Mouse (Mus musculus) gastrocnemius, postnatal 4 days (tissue): ENCODE results near the gene Ttc8. TPM values are rescaled to one million over a fixed set of nuclear protein-coding genes. Genes with fewer than 3 reads are reported as not detected.
A peak's percentile ranks its signal among the peaks of the same experiment; 100 is the strongest.

ENCODE experiments used
- DNase-seq, 2 experiments: peaks; one replicate each; pipeline ENCODE4 v3.0.0; 2021 to 2022; ENCODE audit warnings: low spot score in 2 of 2, mixed read lengths in 2 of 2
- total RNA-seq, 2 experiments: library from RNA; stranded (reverse); gene quantifications; 2 replicates each; pipeline ENCODE4 v1.2.3; 2021

The Ttc8 gene
- total RNA-seq, 2 experiments from 2014 or later, result 20.3 to 20.6 TPM

DNA sequence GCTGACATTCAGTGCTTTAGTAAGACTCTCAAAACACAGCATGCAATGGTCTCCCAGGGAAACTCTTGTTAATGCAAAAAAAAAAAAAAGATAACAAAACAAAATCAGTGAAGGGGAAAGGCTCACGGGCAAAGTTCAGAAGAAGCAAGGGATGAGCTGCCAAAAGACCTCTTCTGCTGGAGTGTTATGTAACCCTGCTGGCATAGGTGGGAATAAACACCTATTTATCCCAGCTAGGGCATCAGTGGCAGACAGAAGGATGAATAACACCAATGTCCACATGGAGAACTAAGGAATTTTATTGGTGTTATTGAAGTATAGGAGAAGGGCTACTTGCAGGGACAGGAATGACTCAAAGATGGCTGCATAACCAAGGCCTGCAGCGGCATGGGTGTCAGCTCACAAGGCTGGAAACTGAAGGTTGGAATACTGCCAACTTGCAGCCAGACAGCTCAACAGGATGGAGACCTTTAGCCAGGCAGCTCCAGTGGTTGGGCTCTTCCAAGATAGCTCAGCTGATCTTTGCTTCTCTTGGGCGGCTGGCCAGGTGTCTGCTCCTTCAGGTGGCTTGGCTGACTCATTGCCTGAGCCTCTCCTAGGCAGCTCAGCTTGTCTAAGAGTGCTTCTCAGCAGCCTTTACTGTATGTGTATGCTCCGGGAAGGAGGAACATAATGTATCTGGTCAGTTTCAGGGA, 45.2 kb downstream of the Ttc8 start:
- peak in 1 of 2 experiments; percentile 24 for DNase-seq

DNA sequence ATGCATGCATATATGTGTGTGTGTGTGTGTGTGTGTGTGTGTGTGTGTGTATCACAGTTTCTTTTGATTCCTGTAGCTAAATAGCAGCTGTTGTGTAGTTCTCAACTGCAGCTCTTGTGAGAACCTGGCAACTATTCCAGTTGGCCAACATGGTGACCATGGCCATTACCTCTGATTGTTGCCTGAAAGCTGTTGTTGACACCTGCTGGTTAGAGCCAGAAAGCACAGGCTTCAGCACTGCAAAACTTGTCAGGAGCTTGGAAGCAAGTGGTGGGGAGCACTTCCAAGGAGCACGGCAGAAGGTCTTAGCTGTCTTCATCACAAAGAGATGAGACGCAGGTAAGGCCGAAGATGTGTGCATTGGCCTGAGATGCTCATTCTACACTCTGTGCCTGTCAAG, 51.9 kb downstream of the Ttc8 start:
- DNase-seq, result no peak

DNA sequence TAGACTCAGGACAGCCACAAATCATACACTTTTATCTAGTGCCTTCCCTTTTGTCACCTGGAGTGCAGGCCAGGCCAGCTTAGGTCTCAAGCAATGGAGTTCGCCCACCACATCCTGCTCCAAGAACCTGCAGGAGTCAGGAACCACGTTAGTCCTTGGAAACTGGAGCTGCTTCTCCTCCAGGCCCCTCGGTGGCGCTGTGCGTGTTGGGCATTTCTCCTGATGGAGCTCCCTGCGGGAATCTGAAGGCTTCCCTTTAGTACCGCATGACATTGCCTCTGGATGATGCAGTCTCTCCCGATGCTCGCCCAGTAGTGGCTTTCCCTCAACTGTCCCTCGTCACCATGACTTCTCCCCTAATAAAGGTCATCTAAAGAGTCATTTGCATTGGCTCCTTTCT, 53.1 kb downstream of the Ttc8 start:
- DNase-seq, result no peak

DNA sequence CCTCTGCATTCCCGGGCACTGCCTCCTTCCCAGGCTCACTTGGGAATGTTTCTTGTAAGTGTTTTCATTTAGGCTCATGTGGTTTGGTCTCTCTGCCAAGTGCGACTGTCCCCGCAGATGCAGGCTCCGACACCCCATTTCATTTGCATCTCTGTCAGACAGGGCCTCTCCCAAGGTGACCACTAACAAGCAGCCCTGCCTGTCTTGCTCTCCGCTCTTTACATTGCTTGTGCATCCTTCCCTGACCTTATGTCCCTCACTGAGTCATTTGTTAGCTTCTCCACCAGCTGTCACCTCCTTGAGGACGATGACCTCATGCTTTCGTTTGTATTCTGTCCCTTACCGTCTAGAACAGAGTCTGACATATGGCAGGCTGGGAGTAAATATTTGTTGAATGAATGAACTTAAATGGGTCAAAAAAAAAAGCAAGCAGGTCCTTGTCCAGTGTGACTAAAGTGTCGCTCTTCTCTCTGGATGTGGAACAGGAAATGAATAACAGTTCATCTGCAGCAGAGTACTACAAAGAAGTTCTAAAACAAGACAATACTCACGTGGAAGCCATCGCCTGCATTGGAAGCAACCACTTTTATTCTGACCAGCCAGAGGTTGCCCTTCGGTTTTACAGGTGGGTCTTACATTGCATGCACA, 53.9 kb downstream of the Ttc8 start:
- DNase-seq, result no peak

DNA sequence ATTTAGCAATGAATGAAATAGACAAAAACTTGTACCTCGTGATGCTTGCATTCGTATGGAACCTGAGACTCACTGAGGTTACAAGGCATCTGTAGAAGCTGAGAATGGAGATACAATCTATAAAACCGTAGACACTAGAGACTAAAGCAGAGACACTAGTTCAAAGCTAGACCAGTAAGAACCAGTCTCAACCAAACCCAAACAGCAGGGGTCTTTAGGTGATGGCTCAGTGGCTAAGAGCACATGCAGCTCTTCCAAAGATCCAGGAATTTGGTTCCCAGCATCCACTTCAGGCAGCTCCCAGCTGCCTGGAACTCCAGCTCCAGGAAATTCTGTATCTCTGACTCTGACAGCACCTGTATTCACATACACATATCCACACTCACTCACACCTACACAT, 60.7 kb downstream of the Ttc8 start:
- no peak for DNase-seq

DNA sequence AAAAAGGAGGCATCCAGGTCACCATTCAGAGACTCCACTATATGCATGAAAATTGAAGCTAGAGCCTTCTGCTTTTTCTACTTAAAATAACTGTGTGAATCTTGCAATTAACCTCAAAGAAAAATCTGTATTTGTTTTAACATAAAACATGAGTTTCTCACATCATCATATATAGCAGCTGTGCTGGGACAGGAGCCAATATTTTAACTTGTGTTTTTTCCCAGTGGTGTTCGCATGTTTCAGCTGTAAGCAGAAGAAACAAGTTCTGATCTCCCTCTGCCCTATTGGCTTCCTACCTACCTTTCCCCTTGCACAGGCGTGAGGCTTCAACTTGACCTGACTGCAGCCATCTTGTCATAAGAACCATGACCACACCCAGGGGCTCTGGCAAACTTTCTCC, 64.4 kb downstream of the Ttc8 start:
- DNase-seq, result no peak

DNA sequence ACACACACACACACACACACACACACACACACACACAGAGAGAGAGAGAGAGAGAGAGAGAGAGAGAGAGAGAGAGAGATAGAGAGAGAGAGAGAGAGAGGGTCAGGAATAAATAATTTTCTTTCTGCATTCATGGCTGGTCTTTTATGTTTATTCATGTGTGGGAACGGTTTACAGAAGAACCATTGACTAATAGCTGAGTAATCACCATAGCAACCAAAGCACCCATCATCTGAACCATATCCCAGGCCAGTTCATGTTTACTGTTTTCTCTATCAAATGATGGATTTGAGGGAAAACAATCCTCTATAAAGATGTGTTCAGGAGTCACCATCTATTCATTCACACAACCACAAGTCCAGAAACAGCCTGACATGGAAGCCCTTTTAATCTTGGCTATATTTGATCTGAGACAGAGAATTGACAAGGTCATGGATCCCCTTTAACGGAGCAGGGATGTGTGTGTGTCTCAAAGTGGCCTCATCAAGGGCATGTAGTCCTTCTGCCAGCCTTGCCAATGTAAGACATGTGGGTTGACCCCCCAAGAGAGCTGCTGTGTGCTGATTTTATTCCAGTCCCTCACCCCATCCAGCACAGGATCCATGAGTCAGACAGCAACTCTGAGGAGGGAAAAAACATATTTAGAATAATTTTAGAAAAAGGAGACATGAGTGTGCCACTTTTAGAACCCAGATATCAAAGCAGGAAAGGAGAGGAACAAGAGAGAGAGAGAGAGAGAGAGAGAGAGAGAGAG, 70.9 kb downstream of the Ttc8 start:
- no peak for DNase-seq

DNA sequence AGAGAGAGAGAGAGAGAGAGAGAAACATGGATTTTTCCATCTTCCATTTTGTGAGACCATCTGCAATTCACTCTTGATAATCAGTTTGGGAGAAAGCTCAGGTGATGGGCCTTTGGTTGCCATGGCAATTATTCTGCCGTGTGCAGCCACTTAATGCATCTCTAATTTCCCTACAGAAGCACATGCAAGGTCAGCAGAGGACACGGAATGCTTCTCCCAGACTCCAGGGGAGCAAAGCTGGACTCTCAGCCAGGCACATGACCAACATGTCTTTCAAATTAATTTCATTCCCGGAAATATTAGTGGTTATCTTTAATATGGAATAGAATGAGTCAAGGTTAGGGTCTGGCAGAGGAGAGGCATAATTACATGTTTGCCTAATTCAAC, 71.4 kb downstream of the Ttc8 start:
- DNase-seq, result no peak

DNA sequence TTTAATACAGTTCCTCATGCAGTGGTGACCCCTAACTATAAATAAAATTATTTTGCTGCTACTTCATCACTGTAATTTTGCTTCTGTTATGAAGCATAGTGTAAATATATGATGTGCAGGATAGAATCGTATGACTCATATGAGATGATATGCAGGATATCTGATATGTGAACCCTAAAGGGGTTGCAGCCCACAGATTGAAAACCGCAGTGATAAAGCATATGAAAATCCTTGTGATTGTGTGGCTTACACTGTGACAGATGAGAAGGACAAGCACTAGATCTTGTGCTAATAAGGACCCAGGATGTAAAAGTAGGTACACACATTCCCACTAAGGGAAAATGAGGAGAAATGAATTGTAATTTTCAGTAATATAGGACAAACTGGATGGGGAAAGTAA, 73.4 kb downstream of the Ttc8 start:
- no peak for DNase-seq

DNA sequence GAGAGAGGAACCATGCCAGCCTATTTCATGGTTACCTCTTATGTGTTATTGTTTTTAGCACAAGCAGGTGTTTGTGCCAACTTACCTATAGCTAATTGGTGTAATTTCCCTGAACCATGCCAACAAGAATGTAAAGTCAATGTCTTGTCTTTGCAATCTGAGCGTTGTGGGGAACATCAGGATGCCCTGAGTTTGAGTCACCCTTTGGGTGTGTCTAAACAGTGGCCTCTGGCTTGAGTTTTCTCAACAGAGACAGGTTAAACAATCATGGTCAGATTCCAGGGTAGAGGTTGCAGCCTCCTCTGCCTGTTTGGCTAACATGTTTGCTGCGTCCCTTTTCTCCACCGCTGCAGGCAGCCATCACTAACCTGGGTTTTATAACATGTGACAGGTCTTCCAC, 74.0 kb downstream of the Ttc8 start:
- no peak for DNase-seq

DNA sequence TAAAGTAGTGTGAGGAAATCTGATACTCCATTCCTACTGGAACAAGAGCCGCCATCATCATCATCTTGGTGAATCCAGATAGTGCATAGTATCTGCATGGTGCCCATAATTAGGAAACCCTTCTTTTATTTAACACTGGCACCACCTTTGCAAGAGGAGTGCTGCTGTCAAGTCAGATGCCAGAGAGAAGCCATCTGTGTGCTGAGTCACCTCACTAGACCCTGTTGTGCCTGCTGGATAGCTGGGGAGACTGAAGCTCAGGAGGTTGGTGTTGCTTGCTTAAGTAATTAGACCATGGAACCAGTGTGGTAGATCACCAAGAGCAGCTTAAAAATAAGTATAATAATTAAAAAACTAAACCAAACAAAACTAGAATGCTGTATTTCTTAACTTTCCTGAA, 75.5 kb downstream of the Ttc8 start:
- no peak for DNase-seq

DNA sequence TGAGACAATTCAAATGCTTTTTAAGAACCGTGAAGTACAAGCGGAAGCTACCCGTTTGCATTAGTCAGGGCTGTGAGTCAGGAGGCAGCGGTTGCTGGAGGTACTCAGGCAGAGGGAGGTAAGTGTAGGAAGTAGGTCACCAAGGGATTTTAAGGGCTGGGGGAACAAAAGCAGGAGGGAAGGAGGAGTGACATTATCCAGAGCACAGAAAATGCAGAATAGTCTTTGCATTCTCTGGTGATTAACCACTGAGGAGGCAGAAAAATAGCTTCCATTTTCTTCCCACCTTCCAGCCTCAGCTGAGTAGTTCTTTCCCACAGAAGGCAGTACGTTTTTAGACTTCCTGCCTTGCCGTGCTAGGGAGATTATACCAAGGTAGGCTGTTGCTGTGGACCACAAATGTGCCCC, 76.2 kb downstream of the Ttc8 start:
- no peak for DNase-seq

DNA sequence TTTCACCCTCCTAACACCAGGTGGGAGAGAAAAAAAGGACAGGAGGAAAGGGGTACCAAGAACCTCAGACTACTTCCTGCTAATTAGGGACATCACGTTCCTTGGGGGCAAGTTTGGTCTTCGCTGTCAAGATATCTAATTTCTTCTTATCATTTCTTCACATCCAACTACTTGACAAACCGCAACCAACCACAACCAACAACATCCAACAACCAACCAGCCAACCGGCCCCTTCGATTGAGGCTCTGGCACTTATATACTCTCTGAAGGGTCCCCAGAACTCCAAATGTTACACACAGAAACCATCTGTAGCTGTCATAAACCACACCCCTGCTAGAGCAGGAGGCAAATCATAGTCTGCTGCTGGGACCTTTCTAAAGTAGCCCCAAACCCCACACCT, 76.7 kb downstream of the Ttc8 start:
- no peak for DNase-seq

DNA sequence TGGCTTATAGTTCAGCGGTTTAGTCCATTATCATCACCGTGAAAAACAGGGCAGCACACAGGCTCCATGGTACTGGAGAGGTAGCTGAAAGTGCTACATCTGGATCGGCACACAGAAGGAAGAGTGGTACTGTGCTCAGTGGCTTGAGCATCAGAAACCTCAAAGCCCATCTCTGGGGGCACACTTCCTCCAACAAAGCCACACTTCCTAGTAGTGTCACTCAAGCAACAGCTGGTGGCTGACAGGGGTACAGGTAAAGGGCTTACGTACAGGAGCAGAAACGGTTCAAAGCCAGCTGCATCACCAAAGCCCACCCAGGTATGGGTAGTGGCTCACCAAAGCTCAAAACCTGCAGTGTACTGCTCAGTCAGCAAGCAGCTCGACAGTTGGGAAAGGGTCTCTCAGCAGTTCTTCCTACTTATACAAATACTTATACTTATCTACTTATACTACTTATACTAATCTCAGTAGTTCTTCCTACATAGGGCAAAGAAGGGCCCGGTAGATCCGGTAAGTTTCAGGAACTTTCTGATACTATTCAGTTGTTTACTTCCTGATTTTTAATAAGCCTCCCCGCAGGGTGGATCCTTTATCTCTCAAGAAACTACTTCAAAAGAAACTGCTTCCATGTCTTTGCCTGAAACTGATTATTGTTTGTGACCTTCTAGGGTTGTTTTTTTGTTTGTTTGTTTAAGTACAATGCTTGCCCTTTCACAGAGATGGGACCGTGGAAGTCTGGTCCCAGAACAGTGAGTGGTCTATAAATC, 78.5 kb downstream of the Ttc8 start:
- DNase-seq, result no peak

DNA sequence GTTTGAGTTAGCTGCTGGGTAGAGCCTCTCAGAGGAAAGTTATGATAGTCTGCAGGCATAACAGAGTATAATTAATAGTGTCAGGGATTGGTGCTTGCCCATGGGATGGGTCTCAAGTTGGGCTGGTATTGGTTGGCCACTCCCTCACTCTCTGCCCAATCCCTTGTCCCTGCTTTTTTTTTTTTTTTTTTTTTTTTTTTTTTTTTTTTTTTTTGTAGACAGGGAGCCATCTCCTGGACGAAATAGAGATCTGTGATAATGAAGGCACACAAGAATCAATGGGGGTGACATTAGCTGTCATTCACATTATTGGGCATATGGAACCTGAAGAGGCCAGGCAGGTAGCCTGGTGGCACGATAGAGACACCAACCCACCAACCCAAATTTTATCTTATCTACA, 79.9 kb downstream of the Ttc8 start:
- no peak for DNase-seq

DNA sequence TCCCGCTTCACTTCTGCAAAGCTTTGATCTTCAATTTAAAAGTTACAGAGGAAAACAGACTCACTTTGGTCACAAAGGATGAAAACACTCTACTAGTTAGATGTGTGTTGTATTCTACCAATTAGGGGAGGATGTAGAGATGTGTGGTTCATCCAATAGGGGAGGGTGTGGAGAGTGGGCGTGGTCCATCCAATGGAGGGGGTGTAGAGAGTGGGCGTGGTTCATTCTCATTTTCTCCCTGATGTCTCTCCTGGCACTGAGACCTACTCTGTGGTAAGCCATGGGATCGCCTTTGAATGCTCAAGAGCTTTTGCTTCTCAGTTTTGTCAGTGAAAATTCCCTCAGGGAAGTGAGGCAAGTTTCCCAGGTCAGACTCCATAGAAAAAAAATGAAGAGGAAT, 82.7 kb downstream of the Ttc8 start:
- DNase-seq, result no peak

DNA sequence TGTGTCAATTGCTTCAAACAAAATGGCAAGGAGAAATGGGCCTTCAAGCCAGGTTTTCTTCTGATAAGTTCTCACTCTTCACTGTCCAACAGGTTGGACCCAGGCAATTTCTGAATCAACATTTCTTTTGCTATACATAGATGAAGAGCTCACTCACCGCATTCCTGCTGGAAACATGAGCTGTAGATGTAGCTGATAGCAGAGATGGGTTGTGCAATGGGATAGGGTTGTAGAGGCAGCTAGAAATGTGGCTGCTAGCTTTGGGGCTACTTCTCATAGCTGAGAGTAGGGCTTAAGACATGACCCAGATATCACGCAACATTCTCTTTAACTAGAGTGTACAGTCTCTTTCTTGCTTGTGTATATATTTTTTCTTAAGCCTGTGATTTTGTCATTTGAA, 84.4 kb downstream of the Ttc8 start:
- DNase-seq, result no peak

DNA sequence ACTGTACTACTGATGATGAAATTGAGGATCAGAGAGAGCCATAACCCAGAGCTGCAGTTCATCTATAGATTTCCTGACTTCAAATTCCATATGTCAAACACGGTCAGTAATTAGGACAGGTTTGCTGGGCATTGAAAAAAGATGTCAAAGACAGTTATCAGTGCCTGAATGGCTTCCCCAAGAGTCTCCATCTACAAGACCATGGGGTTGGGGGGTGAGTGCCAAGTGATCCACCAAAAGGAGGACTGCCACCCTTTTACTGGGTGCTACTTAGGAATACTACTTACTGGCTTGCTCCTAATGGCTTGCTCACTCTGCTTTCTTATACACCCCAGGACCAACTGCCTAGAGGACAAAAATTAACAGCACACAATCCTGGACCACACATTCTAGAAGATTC, 88.4 kb downstream of the Ttc8 start:
- DNase-seq, result no peak

DNA sequence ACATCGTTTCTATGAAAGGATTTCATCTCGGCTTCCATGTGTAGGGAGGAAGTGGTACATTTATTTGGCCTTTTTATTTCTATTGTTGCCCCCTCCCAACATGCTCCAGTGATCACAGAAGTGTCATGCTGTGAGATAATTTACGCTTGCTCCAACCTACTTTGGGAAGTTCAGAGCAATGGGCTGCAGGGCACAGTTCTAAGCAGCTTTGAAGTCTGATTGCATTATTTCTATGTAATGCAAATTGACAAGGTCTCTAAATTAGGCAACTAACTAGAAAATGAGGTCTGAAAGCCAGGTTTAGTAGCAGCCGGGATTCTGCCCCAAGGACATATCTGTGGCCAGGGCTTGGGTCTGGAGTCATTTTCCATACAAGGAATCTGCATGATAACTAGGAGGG, 89.1 kb downstream of the Ttc8 start:
- DNase-seq, result no peak

DNA sequence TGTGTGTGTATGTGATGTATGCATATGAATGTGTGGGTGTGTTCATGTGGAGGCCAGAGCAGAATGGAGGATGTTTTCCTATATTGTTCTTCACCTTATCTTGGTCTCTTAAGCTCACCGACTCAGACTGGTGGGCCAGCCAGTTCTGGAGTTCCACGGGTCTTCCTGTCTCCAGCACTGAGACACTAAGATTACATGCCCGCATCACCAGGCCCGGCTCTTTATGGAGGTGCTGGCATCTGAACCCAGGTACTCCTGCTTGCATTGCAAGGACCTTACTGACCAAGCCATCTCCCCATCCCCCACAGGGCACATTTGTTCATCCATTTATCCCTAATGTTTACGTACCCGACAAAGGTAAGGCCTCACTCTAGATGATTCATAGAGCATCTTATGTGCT, 89.7 kb downstream of the Ttc8 start:
- no peak for DNase-seq

DNA sequence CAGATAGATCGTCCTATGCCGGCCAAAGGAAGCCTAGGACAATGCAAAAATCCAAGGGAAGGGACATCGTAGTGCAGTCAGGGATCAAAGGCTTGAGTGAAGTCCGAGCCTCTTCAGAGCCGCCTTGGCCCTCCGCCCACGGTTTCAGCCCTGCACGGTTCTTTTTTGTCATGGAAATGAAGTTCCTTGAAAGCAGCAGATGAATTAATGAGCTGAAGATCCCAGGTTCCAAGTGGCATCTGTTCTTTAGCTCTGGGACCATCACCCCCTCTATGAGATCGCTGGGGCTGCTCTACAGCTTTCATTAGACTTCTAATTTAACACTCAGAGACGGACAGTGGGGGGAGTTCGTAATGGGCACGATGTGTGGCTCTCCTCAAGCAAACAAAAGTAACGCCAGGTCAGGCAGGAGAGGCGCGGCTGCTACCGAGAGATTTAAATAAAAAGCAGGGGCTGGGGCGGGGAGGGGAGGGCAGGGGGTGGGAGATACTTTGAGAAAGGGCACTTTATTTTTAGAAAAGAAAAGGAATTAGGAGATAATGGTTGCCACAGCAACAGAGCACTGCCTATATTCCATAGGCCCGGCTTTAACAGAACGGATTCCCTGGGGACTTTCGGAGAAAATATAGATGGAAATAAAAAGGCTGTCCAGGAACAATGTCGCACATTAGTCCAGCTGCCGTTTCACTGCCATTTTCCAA, 90.9 kb downstream of the Ttc8 start:
- no peak for DNase-seq
